Mouse (Mus musculus): ENCODE results near the gene Cd300ld5.

DNA sequence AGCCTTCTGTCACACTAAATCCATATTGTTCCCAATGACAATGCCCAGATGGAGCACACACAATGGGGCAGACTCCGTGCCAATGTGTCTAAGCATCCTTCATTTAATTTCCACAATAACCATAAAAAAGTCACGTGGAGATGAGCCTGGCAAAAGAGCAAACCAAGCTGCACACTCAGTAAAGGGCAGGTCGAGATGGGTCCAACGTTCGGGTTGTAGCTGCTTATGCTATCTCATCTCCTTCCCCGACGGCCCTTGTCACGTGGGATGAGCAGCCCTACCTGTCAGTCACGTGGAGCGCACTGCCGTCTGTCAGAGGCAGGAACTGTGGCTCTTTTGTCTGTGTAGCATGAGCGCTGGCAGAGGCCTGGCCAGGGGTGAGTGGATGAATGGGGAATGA lies 47.0 kb upstream of the Cd300ld5 start:
- TF ChIP-seq CTCF (IDR thresholded peaks at IDR 0.05; ENCODE audit: control insufficient read depth, insufficient read depth, insufficient read length) (no peak), CEBPB (IDR thresholded peaks at IDR 0.05; ENCODE audit: low read depth) (no peak), USF1 (IDR thresholded peaks at IDR 0.05; ENCODE audit: low read depth) (no peak), FOSL1 (IDR thresholded peaks at IDR 0.05; ENCODE audit: insufficient read depth, low read length, poor library complexity, severe bottlenecking) (no peak), MAX (IDR thresholded peaks at IDR 0.05) (no peak)
